Mouse (Mus musculus): ENCODE measurements around the gene Zc3hav1.

- TF ChIP-seq CTCF (IDR thresholded peaks at IDR 0.05; ENCODE audit: extremely low read depth, insufficient read length, insufficient replicate concordance, low read depth, low read length) = no peak
- TF ChIP-seq POLR2A (IDR thresholded peaks at IDR 0.05; ENCODE audit: low read depth, low read length) = no peak
Observed at GRCm38 (mm10) chr6:38320621-38321020, 33.8 kb downstream of the Zc3hav1 start.

Measured in small intestine, adult 2 months (tissue).